Mouse (Mus musculus): ENCODE measurements around the gene Mcf2l. TPM values are rescaled to one million over a fixed set of nuclear protein-coding genes. Genes with fewer than 3 reads are reported as not detected.

The Mcf2l gene
- total and polyA plus RNA-seq, 3 experiments, result 0.49 TPM; not detected in 2

GRCm38 (mm10) chr8:12947604-12948573 lies 74.3 kb downstream of the Mcf2l start:
- TF ChIP-seq POLR2AphosphoS5 (IDR thresholded peaks at IDR 0.05; ENCODE audit: insufficient replicate concordance, low read depth, low read length) (no peak), GATA1 (IDR thresholded peaks at IDR 0.05; ENCODE audit: borderline replicate concordance, low read length) (no peak), TAL1 (conservative IDR thresholded peaks at IDR 0.05; ENCODE audit: low read depth, low read length) (no peak), CTCF (IDR thresholded peaks at IDR 0.05; ENCODE audit: low read depth, low read length) (no peak), GATA2 (IDR thresholded peaks at IDR 0.05; ENCODE audit: borderline replicate concordance, low read depth, low read length) (no peak)
- H3K27me3 ChIP-seq (ENCODE audit: insufficient read depth, low read length), result peaks cover under 1% of the 10 kb centered on the region; the same call in 1 of the 2 replicates

GRCm38 (mm10) chr8:12948574-12948961 lies 75.0 kb downstream of the Mcf2l start:
- no peaks in the 10 kb centered on the region for H3K4me1 ChIP-seq (ENCODE audit: insufficient read depth, low read depth, low read length)
- ATAC-seq (ENCODE audit: extremely low read depth, insufficient number of reproducible peaks, low FRiP score, poor library complexity, severe bottlenecking) (no peak), DNase-seq (ENCODE audit: low spot score) (no peak)
- no peak overlapping the region for H3K4me3 ChIP-seq (ENCODE audit: low read depth, low read length)
- no peaks in the 10 kb centered on the region; the same call in 1 of the 2 replicates for H3K27me3 ChIP-seq (ENCODE audit: insufficient read depth, low read length)
- H3K36me3 ChIP-seq (replicated peaks), result no peaks in the 10 kb centered on the region
- TF ChIP-seq CTCF (IDR thresholded peaks at IDR 0.05; ENCODE audit: low read depth, low read length) (no peak), GATA2 (IDR thresholded peaks at IDR 0.05; ENCODE audit: borderline replicate concordance, low read depth, low read length) (no peak), GATA1 (IDR thresholded peaks at IDR 0.05; ENCODE audit: borderline replicate concordance, low read length) (no peak), TAL1 (conservative IDR thresholded peaks at IDR 0.05; ENCODE audit: low read depth, low read length) (no peak), POLR2AphosphoS5 (IDR thresholded peaks at IDR 0.05; ENCODE audit: insufficient replicate concordance, low read depth, low read length) (no peak)
- H3K9me3 ChIP-seq (replicated peaks), result no peaks in the 10 kb centered on the region

More at GRCm38 (mm10) chr8:12947604-12948573, 74.3 kb downstream of the Mcf2l start:
- no peaks in the 10 kb centered on the region for H3K4me1 ChIP-seq (ENCODE audit: insufficient read depth, low read depth, low read length)
- no peaks in the 10 kb centered on the region for H3K9me3 ChIP-seq (replicated peaks)
- H3K36me3 ChIP-seq (replicated peaks), result no peaks in the 10 kb centered on the region
- no peak overlapping the region for H3K4me3 ChIP-seq (ENCODE audit: low read depth, low read length)
- DNase-seq (ENCODE audit: low spot score) (no peak), ATAC-seq (ENCODE audit: extremely low read depth, insufficient number of reproducible peaks, low FRiP score, poor library complexity, severe bottlenecking) (no peak)

- TF ChIP-seq TAL1 (conservative IDR thresholded peaks at IDR 0.05; ENCODE audit: low read depth, low read length) (no peak), GATA2 (IDR thresholded peaks at IDR 0.05; ENCODE audit: borderline replicate concordance, low read depth, low read length) (no peak), CTCF (IDR thresholded peaks at IDR 0.05; ENCODE audit: low read depth, low read length) (no peak), GATA1 (IDR thresholded peaks at IDR 0.05; ENCODE audit: borderline replicate concordance, low read length) (no peak), POLR2AphosphoS5 (IDR thresholded peaks at IDR 0.05; ENCODE audit: insufficient replicate concordance, low read depth, low read length) (no peak)
- ATAC-seq (ENCODE audit: extremely low read depth, insufficient number of reproducible peaks, low FRiP score, poor library complexity, severe bottlenecking) (no peak), DNase-seq (ENCODE audit: low spot score) (no peak)
- Histone ChIP-seq H3K9me3 (replicated peaks) (no peaks in the 10 kb centered on the region), H3K4me1 (ENCODE audit: insufficient read depth, low read depth, low read length) (no peaks in the 10 kb centered on the region), H3K36me3 (replicated peaks) (no peaks in the 10 kb centered on the region), H3K4me3 (ENCODE audit: low read depth, low read length) (no peak overlapping the region), H3K27me3 (ENCODE audit: insufficient read depth, low read length) (no peaks in the 10 kb centered on the region; the same call in none of the 2 replicates)
These were observed 77.5 kb downstream of the Mcf2l start for GRCm38 (mm10) chr8:12951051-12951630.

GRCm38 (mm10) chr8:12952699-12953098 lies 79.1 kb downstream of the Mcf2l start:
- no peaks in the 10 kb centered on the region for H3K36me3 ChIP-seq (replicated peaks)
- peaks cover 3% of the 10 kb centered on the region for H3K27me3 ChIP-seq (ENCODE audit: insufficient read depth, low read length)
- no peak for ATAC-seq (ENCODE audit: extremely low read depth, insufficient number of reproducible peaks, low FRiP score, poor library complexity, severe bottlenecking)

GRCm38 (mm10) chr8:12955362-12955879 lies 81.8 kb downstream of the Mcf2l start:
- no peak for TF ChIP-seq GATA2 (IDR thresholded peaks at IDR 0.05; ENCODE audit: borderline replicate concordance, low read depth, low read length)
- no peak for TF ChIP-seq POLR2AphosphoS5 (IDR thresholded peaks at IDR 0.05; ENCODE audit: insufficient replicate concordance, low read depth, low read length)
- no peak for TF ChIP-seq TAL1 (conservative IDR thresholded peaks at IDR 0.05; ENCODE audit: low read depth, low read length)
- no peak for TF ChIP-seq GATA1 (IDR thresholded peaks at IDR 0.05; ENCODE audit: borderline replicate concordance, low read length)
- TF ChIP-seq CTCF (IDR thresholded peaks at IDR 0.05; ENCODE audit: low read depth, low read length), result no peak
- H3K4me1 ChIP-seq (ENCODE audit: insufficient read depth, low read depth, low read length), result no peaks in the 10 kb centered on the region
- H3K9me3 ChIP-seq (replicated peaks), result no peaks in the 10 kb centered on the region
- no peak overlapping the region for H3K4me3 ChIP-seq (ENCODE audit: low read depth, low read length)
- no peaks in the 10 kb centered on the region for H3K36me3 ChIP-seq (replicated peaks)
- DNase-seq (ENCODE audit: low spot score) (no peak), ATAC-seq (ENCODE audit: extremely low read depth, insufficient number of reproducible peaks, low FRiP score, poor library complexity, severe bottlenecking) (no peak)
- peaks cover 8% of the 10 kb centered on the region for H3K27me3 ChIP-seq (ENCODE audit: insufficient read depth, low read length)

More at GRCm38 (mm10) chr8:12952699-12953098, 79.1 kb downstream of the Mcf2l start:
- H3K4me3 ChIP-seq (ENCODE audit: low read depth, low read length), result no peak overlapping the region
- no peaks in the 10 kb centered on the region for H3K4me1 ChIP-seq (ENCODE audit: insufficient read depth, low read depth, low read length)
- no peak for DNase-seq (ENCODE audit: low spot score)
- no peaks in the 10 kb centered on the region for H3K9me3 ChIP-seq (replicated peaks)
- no peak for TF ChIP-seq TAL1 (conservative IDR thresholded peaks at IDR 0.05; ENCODE audit: low read depth, low read length)
- TF ChIP-seq GATA1 (IDR thresholded peaks at IDR 0.05; ENCODE audit: borderline replicate concordance, low read length), result no peak
- TF ChIP-seq CTCF (IDR thresholded peaks at IDR 0.05; ENCODE audit: low read depth, low read length), result no peak
- no peak for TF ChIP-seq POLR2AphosphoS5 (IDR thresholded peaks at IDR 0.05; ENCODE audit: insufficient replicate concordance, low read depth, low read length)
- no peak for TF ChIP-seq GATA2 (IDR thresholded peaks at IDR 0.05; ENCODE audit: borderline replicate concordance, low read depth, low read length)

- Histone ChIP-seq H3K9me3 (replicated peaks) (no peaks in the 10 kb centered on the region), H3K4me3 (ENCODE audit: low read depth, low read length) (no peak overlapping the region), H3K27me3 (ENCODE audit: insufficient read depth, low read length) (peaks cover 8% of the 10 kb centered on the region), H3K4me1 (ENCODE audit: insufficient read depth, low read depth, low read length) (no peaks in the 10 kb centered on the region), H3K36me3 (replicated peaks) (no peaks in the 10 kb centered on the region)
- TF ChIP-seq CTCF (IDR thresholded peaks at IDR 0.05; ENCODE audit: low read depth, low read length), result no peak
- no peak for TF ChIP-seq GATA2 (IDR thresholded peaks at IDR 0.05; ENCODE audit: borderline replicate concordance, low read depth, low read length)
- no peak for TF ChIP-seq TAL1 (conservative IDR thresholded peaks at IDR 0.05; ENCODE audit: low read depth, low read length)
- TF ChIP-seq GATA1 (IDR thresholded peaks at IDR 0.05; ENCODE audit: borderline replicate concordance, low read length), result no peak
- no peak for TF ChIP-seq POLR2AphosphoS5 (IDR thresholded peaks at IDR 0.05; ENCODE audit: insufficient replicate concordance, low read depth, low read length)
- ATAC-seq (ENCODE audit: extremely low read depth, insufficient number of reproducible peaks, low FRiP score, poor library complexity, severe bottlenecking) (no peak), DNase-seq (ENCODE audit: low spot score) (no peak)
These were observed 82.3 kb downstream of the Mcf2l start for GRCm38 (mm10) chr8:12955880-12956279.

Measured in G1E (cell line).